Mouse (Mus musculus): ENCODE data around the gene Gm3159.
"Not testable (repeated sequence)": the region's sequence is repeated elsewhere in the genome, so short reads cannot be mapped to it uniquely, and the experiment has no call there.

Gene Gm3159

GRCm38 (mm10) chr14:4397226-4397625, at the start of gene Gm3159:
Gene Gm3159 (plus strand): TSS chr14:4397526.
- not testable (repeated sequence) for DNase-seq (ENCODE audit: low spot score)

- not testable (repeated sequence) for DNase-seq (ENCODE audit: low spot score)
Observed at GRCm38 (mm10) chr14:4368991-4369390, 28.3 kb upstream of the Gm3159 start.

- DNase-seq (ENCODE audit: low spot score) = not testable (repeated sequence)
Observed at GRCm38 (mm10) chr14:4369691-4370090, 27.6 kb upstream of the Gm3159 start.

DNA sequence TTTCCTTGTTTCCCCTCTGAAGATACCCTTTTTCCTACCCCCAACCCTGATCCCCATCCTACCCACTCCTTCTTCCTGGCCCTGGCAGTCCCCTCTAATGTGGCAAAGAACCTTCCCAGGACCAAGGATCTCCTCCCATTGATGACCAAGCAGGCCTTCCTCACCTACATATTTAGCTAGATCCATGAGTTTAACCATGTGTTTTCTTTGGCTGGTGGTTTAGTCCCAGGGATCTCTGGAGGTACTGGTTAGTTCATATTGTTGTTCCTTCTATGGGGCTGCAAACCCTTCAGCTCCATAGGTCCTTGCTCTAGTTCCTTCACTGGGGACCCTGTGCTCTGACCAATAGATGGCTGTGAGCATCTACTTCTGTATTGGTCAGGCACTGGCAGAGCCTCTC, 19.5 kb upstream of the Gm3159 start:
- DNase-seq (ENCODE audit: low spot score) = not testable (repeated sequence)

GRCm38 (mm10) chr14:4385606-4386005, 11.7 kb upstream of the Gm3159 start:
- not testable (repeated sequence) for DNase-seq (ENCODE audit: low spot score)

DNA sequence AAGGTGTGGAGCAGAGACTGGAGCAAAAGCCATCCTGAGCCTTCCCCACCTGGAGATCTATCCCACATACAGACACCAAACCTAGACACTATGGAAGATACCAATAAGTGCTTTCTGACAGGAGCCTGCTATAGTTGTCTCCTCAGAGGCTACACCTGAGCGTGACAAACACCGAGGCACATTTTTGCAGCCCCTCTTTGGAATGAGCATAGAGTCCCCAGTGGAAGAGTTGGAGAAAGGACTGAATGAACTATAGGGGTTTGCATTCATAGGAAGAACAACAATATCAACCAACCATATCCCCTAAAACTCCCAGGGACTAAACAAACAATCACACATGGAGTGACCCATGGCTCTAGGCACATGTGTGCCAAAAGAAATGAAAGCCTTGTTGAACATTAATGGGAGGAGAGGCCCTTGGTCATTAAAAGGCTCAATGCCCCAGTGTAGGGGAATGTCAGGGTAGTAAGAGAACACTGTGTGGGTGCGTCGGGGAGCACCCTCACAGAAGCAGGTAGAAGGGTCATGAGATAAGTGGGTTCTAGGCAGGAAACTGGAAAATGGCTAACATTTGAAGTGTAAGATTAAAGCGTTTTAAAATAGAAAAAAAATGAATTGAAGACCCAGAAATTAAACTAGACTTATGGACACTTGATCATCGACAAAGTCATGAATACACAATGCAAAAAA, 4.3 kb upstream of the Gm3159 start:
- DNase-seq (ENCODE audit: low spot score) = not testable (repeated sequence)

GRCm38 (mm10) chr14:4398624-4399023, 1.3 kb downstream of the Gm3159 start:
- DNase-seq (ENCODE audit: low spot score) = not testable (repeated sequence)

GRCm38 (mm10) chr14:4400115-4400789, 2.9 kb downstream of the Gm3159 start:
- DNase-seq (ENCODE audit: low spot score) = not testable (repeated sequence)

GRCm38 (mm10) chr14:4401245-4401644, 3.9 kb downstream of the Gm3159 start:
- DNase-seq (ENCODE audit: low spot score) = not testable (repeated sequence)

DNA sequence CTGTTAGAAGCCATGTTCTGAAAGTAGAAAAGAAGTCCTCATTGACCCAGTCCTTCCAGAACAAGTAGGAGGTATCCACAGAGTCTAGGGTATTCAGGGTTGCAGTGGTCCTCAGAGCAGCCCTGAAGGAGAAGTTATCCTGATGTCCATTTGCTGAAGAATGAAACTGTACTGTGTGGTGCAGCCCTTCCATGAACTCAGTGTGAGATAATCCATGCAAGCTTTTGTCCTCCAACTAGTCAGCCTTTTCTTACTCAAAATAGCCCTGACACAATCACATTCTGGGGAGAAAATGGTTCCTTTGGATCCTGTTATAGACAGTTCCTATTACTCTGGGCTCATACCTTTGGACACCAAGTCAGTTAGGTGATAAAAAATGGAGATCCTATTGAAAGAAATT, 6.5 kb downstream of the Gm3159 start:
- not testable (repeated sequence) for DNase-seq (ENCODE audit: low spot score)

- DNase-seq (ENCODE audit: low spot score) = not testable (repeated sequence)
Observed at GRCm38 (mm10) chr14:4409939-4410338, 12.6 kb downstream of the Gm3159 start.

DNA sequence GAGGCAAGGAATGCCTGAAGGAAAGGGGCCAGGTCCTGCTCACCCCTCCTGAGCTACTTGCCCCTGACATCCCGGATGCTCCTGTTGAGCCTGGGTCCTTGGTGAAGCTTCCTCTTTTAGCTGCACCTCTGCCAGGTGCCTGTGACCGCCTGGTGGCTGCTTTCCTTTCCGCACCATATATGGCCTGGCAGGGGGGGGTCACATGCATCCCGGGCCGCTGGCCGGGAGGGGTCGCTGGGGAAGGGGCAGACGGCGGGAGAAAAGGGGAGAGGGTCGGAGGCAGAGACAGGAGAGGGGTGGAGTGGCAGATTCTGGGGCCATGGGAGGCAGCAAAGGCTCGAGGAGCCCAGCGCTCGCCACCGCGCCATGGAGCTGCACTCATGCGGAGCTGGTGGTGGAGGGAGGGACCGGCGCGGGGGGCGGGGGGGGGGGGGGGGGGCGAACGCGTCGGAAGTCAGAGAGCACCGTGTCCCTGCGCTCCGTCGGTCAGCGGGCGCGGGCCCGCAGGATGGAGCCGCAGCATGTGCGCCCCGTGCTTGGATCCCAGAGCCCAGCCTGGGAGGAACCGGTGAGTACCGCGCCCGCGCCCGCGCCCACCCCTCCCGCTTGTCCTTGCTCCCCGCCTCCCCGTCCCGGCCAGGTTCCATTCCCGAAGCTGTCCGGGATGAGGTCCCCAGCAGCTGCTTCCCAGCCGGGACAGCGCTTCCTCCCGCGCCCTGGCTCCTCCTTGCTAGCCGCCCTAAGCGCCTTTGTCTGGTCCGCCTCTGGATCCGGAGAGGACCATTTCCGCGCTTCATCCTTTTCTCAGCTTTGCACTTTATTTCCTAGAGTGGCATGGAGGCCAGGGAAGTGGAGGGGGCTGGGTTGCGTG, 17.9 kb downstream of the Gm3159 start, which contains the start of gene Gm3164:
Gm3164 (plus strand) TSS at position 484 of the 871 bp plus-strand sequence.
- peak; percentile 16 for DNase-seq (ENCODE audit: low spot score)

DNA sequence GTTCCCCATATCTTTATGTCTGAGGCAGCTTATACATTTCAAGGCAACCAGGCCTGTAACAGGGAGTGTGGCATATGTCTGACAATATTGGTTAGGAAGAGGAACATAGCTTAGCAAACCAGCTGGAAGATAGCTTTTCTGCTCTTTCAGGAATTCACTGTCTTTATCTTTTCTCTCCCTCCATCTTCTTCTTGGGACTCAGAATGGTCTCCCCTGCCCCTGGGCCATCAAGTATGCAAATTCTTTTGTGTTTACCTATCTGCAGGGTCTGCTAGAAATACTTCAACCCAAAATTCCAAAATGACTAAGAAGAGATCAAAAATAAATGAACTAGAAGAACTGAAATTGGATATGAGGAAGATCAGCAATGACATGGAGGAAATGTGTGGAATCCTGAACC, 33.4 kb downstream of the Gm3159 start, which contains the start of gene Gm3173:
Gm3173 (plus strand) TSS at position 301 of the 400 bp plus-strand sequence.
- not testable (repeated sequence) for DNase-seq (ENCODE audit: low spot score)

All from embryo, embryonic 10.5 days (tissue).